Mouse (Mus musculus) testis, adult 2 months (tissue): ENCODE results near the gene Vps26c.

Experiments
- CTCF ChIP-seq: fragments of 200-500 bp; IDR thresholded peaks from 2 replicates; pipeline ENCODE4 v1.5.1; 2012; ENCODE audit warnings: low read depth, mild to moderate bottlenecking, inconsistent platforms, low read length, moderate library complexity; ENCODE audit not compliant: control insufficient read depth, insufficient read depth, insufficient replicate concordance
- POLR2A ChIP-seq: fragments of 200-500 bp; IDR thresholded peaks from 2 replicates; pipeline ENCODE4 v1.6.1; 2012; ENCODE audit warnings: low read depth, mild to moderate bottlenecking, inconsistent platforms, low read length, moderate library complexity; ENCODE audit not compliant: control insufficient read depth

GRCm38 (mm10) chr16:94533679-94534078 lies 7.0 kb upstream of the Vps26c start:
- TF ChIP-seq CTCF, result no peak
- no peak for TF ChIP-seq POLR2A
